Mouse (Mus musculus): ENCODE measurements around the gene Plaa.
"Not testable (repeated sequence)": the region's sequence is repeated elsewhere in the genome, so short reads cannot be mapped to it uniquely, and the experiment has no call there.

Gene Plaa

GRCm38 (mm10) chr4:94603031-94603629 is at the start of gene Plaa:
Gene Plaa (minus strand): TSS chr4:94603244.
- DNase-seq = peak; percentile 90

GRCm38 (mm10) chr4:94650426-94651175 is 47.6 kb upstream of the Plaa start:
- DNase-seq = not testable (repeated sequence)

GRCm38 (mm10) chr4:94649920-94650319 is 46.9 kb upstream of the Plaa start, which contains the start of gene Lrrc19:
Gene Lrrc19 (minus strand): TSS chr4:94650144.
- DNase-seq = no peak

- DNase-seq = no peak
Observed at GRCm38 (mm10) chr4:94643141-94643540, 40.1 kb upstream of the Plaa start.

GRCm38 (mm10) chr4:94620077-94620476 is 17.0 kb upstream of the Plaa start:
- no peak for DNase-seq

- no peak for DNase-seq
Observed at GRCm38 (mm10) chr4:94614627-94615006, 11.6 kb upstream of the Plaa start.

GRCm38 (mm10) chr4:94613972-94614626 is 11.1 kb upstream of the Plaa start, which contains the start of gene Ift74:
Gene Ift74 (plus strand): TSS chr4:94614491.
- peak; percentile 95 for DNase-seq

GRCm38 (mm10) chr4:94610339-94610738 is 7.3 kb upstream of the Plaa start:
- no peak for DNase-seq

GRCm38 (mm10) chr4:94605591-94605990 is 2.5 kb upstream of the Plaa start:
- no peak for DNase-seq

GRCm38 (mm10) chr4:94604452-94605019 is 1.5 kb upstream of the Plaa start:
- no peak for DNase-seq

GRCm38 (mm10) chr4:94602496-94603030 is 481 bp downstream of the Plaa start:
- DNase-seq = no peak

- DNase-seq = peak; percentile 12
Observed at GRCm38 (mm10) chr4:94601395-94601794, 1.6 kb downstream of the Plaa start.

- no peak for DNase-seq
Observed at GRCm38 (mm10) chr4:94592709-94593108, 10.3 kb downstream of the Plaa start.

GRCm38 (mm10) chr4:94591765-94592381 is 11.2 kb downstream of the Plaa start:
- DNase-seq = no peak

- no peak for DNase-seq
Observed at GRCm38 (mm10) chr4:94572677-94573076, 30.4 kb downstream of the Plaa start.

GRCm38 (mm10) chr4:94564297-94564696 is 38.7 kb downstream of the Plaa start:
- no peak for DNase-seq

- no peak for DNase-seq
Observed at GRCm38 (mm10) chr4:94561954-94562648, 40.9 kb downstream of the Plaa start.

GRCm38 (mm10) chr4:94560316-94560715 is 42.7 kb downstream of the Plaa start:
- DNase-seq = no peak

GRCm38 (mm10) chr4:94559266-94559665 is 43.8 kb downstream of the Plaa start:
- DNase-seq = no peak

GRCm38 (mm10) chr4:94557145-94557544 is 45.9 kb downstream of the Plaa start:
- DNase-seq = peak; percentile 14

- peak; percentile 91 for DNase-seq
Observed at GRCm38 (mm10) chr4:94556265-94557054, 46.6 kb downstream of the Plaa start, which contains the start of the genes Gm10306 and Caap1. Gene Gm10306 (plus strand): TSS chr4:94556546. Gene Caap1 (minus strand): TSS chr4:94556796.

Measured in cerebellum, adult 9-11 months (tissue).